Mouse (Mus musculus) megakaryocyte, embryonic 14.5 days (primary cell): ENCODE data around the gene Taok1.

Source experiments
- FLI1 ChIP-seq: IDR thresholded peaks from 2 replicates; pipeline ENCODE4 v1.6.1; 2012; ENCODE audit warnings: low read length, inconsistent platforms, mixed read lengths
- GATA1 ChIP-seq: IDR thresholded peaks from 3 replicates; pipeline ENCODE4 v1.6.1; 2012; ENCODE audit warnings: mixed read lengths, low read length, inconsistent platforms, borderline replicate concordance

DNA sequence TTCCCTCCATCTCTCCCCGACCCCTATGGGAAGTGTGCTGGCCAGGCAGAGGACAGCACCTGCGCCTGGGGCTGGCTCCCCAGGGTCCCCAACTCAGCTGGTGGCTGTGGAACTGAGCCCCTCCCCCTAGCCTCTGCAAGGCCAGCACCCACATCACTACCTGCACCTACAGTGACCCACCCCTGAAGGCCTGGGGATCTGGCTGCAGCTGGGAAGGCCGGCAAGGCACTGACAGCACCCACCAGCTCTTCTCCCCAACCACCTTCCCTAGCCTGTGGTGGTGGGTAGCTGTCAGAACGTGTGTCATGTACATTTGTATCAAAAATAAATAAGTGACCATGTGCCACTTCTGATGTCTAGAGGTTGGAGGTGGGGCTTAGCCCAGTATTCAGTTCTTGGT is 100.2 kb downstream of the Taok1 start:
- TF ChIP-seq GATA1 (no peak), FLI1 (no peak)
